Mouse (Mus musculus): Measurements from ENCODE around the gene Irx6.

The Irx6 gene

DNA sequence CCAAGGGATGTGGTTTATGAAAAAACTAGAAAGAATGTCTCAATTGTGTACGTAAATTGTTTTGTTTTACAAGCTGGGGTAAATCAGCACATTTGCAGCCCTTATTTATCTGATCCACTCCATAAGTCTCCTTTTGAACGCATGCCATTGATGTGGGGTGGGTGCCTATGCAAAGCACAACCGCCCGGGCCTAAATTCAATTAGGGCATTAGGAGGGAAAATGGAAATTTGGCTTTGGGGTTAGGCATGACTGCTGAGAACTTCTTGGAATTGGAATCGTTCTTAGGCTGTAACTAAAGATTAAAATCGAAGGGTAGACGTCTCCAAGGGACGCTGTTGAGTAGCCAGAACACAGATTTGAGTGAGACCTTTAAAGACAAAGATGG is 47.8 kb downstream of the Irx6 start:
- no peak for DNase-seq (ENCODE audit: low spot score)

GRCm38 (mm10) chr8:92723320-92723719 is 49.2 kb downstream of the Irx6 start:
- DNase-seq (ENCODE audit: low spot score), result peak; percentile 49

DNA sequence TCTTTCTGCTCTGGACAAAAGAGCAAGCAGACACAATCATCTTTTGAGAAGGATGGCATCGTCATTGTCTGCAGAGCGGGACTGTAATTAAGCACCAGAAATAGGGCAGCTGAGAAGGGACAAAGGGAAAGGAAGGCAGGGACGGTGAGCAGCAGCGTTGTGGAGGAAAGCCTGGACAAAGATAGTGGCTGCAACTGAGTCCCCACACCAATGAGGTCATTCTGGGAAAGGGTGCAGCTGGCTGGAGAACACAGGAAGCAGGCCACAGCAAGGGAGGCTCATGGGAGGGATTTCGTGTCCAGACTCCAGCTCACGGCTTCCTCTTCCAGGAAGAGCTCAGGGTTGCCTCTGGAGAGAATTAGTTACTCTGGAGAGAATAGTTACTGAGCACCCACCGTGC is 49.9 kb downstream of the Irx6 start:
- peak; percentile 77 for DNase-seq (ENCODE audit: low spot score)

GRCm38 (mm10) chr8:92724359-92724758 is 50.3 kb downstream of the Irx6 start:
- DNase-seq (ENCODE audit: low spot score), result no peak
